Mouse (Mus musculus) skeletal muscle tissue, adult 2 months (tissue): Measurements from ENCODE around the gene Pcdh18.

Experiments
- DNase-seq: peaks from one replicate; pipeline ENCODE4 v3.0.0-alpha.2; 2012; ENCODE audit warnings: low read depth, low spot score

The Pcdh18 gene

GRCm38 (mm10) chr3:49756870-49757625 lies at the start of gene Pcdh18:
TSS of gene Pcdh18 (minus strand) at chr3:49757325.
- DNase-seq: peak; percentile 83

GRCm38 (mm10) chr3:49806823-49807222 lies 49.7 kb upstream of the Pcdh18 start:
- no peak for DNase-seq

GRCm38 (mm10) chr3:49805511-49805910 lies 48.4 kb upstream of the Pcdh18 start:
- no peak for DNase-seq

GRCm38 (mm10) chr3:49788296-49788695 lies 31.2 kb upstream of the Pcdh18 start:
- no peak for DNase-seq

- DNase-seq: no peak
These were observed 30.6 kb upstream of the Pcdh18 start for GRCm38 (mm10) chr3:49787719-49788118.

- DNase-seq: no peak
These were observed 12.0 kb upstream of the Pcdh18 start for GRCm38 (mm10) chr3:49768992-49769738.

GRCm38 (mm10) chr3:49762711-49763110 lies 5.6 kb upstream of the Pcdh18 start:
- DNase-seq: no peak

GRCm38 (mm10) chr3:49761971-49762370 lies 4.8 kb upstream of the Pcdh18 start:
- DNase-seq: no peak

- no peak for DNase-seq
These were observed 498 bp upstream of the Pcdh18 start for GRCm38 (mm10) chr3:49757626-49758019.

- DNase-seq: peak; percentile 65
These were observed 909 bp downstream of the Pcdh18 start for GRCm38 (mm10) chr3:49755986-49756845.

- no peak for DNase-seq
These were observed 4.4 kb downstream of the Pcdh18 start for GRCm38 (mm10) chr3:49752766-49753165.

GRCm38 (mm10) chr3:49749491-49750284 lies 7.4 kb downstream of the Pcdh18 start:
- no peak for DNase-seq

- DNase-seq: no peak
These were observed 9.1 kb downstream of the Pcdh18 start for GRCm38 (mm10) chr3:49748054-49748453.

- DNase-seq: no peak
These were observed 18.1 kb downstream of the Pcdh18 start for GRCm38 (mm10) chr3:49739061-49739460.

GRCm38 (mm10) chr3:49738531-49738930 lies 18.6 kb downstream of the Pcdh18 start:
- DNase-seq: no peak

- DNase-seq: no peak
These were observed 50.6 kb downstream of the Pcdh18 start for GRCm38 (mm10) chr3:49706503-49706902.

- DNase-seq: no peak
These were observed 57.2 kb downstream of the Pcdh18 start for GRCm38 (mm10) chr3:49699951-49700350.
